Mouse (Mus musculus) neural tube, embryonic 15.5 days (tissue): ENCODE data around the gene Igtp. TPM values are rescaled to one million over a fixed set of nuclear protein-coding genes. Genes with fewer than 3 reads are reported as not detected.
"Not testable (repeated sequence)": the region's sequence is repeated elsewhere in the genome, so short reads cannot be mapped to it uniquely, and the experiment has no call there.

Experiments used
- ATAC-seq: fragments of 200-750 bp; cut with Nextera tagmentation; 2 replicates; pipeline ENCODE4 v1.8.0; 2017; ENCODE audit warnings: mild to moderate bottlenecking, moderate TSS enrichment, moderate library complexity; ENCODE audit not compliant: low FRiP score
- H3K27ac ChIP-seq: fragments of 300-500 bp; sonication (generic); replicated peaks from 2 replicates; pipeline ENCODE4 v1.5.1; 2015; ENCODE audit warnings: mild to moderate bottlenecking, inconsistent platforms
- H3K27me3 ChIP-seq: fragments of 300-500 bp; sonication (generic); replicated peaks from 2 replicates; pipeline ENCODE4 v1.6.1; 2015; ENCODE audit warnings: inconsistent platforms
- H3K36me3 ChIP-seq: fragments of 300-500 bp; sonication (generic); 2 replicates; pipeline ENCODE4 v1.6.1; 2015; ENCODE audit warnings: inconsistent platforms
- H3K4me1 ChIP-seq: fragments of 300-500 bp; sonication (generic); 2 replicates; pipeline ENCODE4 v1.6.1; 2015; ENCODE audit warnings: inconsistent platforms
- H3K4me2 ChIP-seq: fragments of 300-500 bp; sonication (generic); 2 replicates; pipeline ENCODE4 v1.6.1; 2015; ENCODE audit warnings: inconsistent platforms, mild to moderate bottlenecking, moderate library complexity
- H3K4me3 ChIP-seq: fragments of 300-500 bp; sonication (generic); replicated peaks from 2 replicates; pipeline ENCODE4 v1.5.1; 2015; ENCODE audit warnings: mild to moderate bottlenecking, inconsistent platforms
- H3K9ac ChIP-seq: fragments of 300-500 bp; sonication (generic); replicated peaks from 2 replicates; pipeline ENCODE4 v1.6.1; 2015; ENCODE audit warnings: mild to moderate bottlenecking, inconsistent platforms
- H3K9me3 ChIP-seq: fragments of 300-500 bp; sonication (generic); replicated peaks from 2 replicates; pipeline ENCODE4 v1.6.1; 2016; ENCODE audit warnings: inconsistent platforms
- WGBS: fragments of 180-500 bp; shearing (Covaris S2); methylation state at CpG from one replicate; pipeline ENCODE4 v1.1.7; 2015; ENCODE audit warnings: mixed read lengths; 5-methylcytosine and 5-hydroxymethylcytosine counted together
- polyA plus RNA-seq: library from polyadenylated mRNA; unstranded; fragments of >200 nt; fragmentation: Nextera tagmentation; extraction: Ambion mirVana; gene quantifications from 2 replicates; pipeline ENCODE4 v1.2.1, GENCODE M21; 2015

Igtp gene
- polyA plus RNA-seq, 1 experiment from 2014 or later: 2.4 TPM

- not testable (repeated sequence) for H3K9ac ChIP-seq, H3K4me1 ChIP-seq, H3K4me2 ChIP-seq, H3K27ac ChIP-seq, H3K4me3 ChIP-seq, H3K36me3 ChIP-seq, H3K27me3 ChIP-seq, ATAC-seq, H3K9me3 ChIP-seq
- WGBS: 88% methylated on average over 3 of the region's 3 CpGs
These were observed 35.2 kb downstream of the Igtp start for GRCm38 (mm10) chr11:58234551-58234950.

GRCm38 (mm10) chr11:58235152-58235551 is 35.8 kb downstream of the Igtp start:
- Histone ChIP-seq H3K9me3 (no peaks in the 10 kb centered on the region), H3K4me3 (no peak overlapping the region), H3K27ac (no peak overlapping the region), H3K9ac (no peak overlapping the region), H3K4me1 (peaks cover 7% of the 10 kb centered on the region; the same call in 1 of the 2 replicates), H3K4me2 (no peak overlapping the region), H3K27me3 (no peaks in the 10 kb centered on the region), H3K36me3 (no peaks in the 10 kb centered on the region)
- 14% methylated on average over 6 of the region's 6 CpGs for WGBS
- ATAC-seq: no peak

GRCm38 (mm10) chr11:58238840-58239791 is 39.8 kb downstream of the Igtp start:
- Histone ChIP-seq H3K4me1 (peaks cover 7% of the 10 kb centered on the region; the same call in 1 of the 2 replicates), H3K27ac (peak overlapping the region; percentile 51; the same call in 1 of the 2 replicates), H3K4me2 (peak overlapping the region; percentile 76), H3K9ac (peak overlapping the region; percentile 50), H3K9me3 (no peaks in the 10 kb centered on the region), H3K36me3 (no peaks in the 10 kb centered on the region), H3K27me3 (no peaks in the 10 kb centered on the region), H3K4me3 (peak overlapping the region; percentile 46)
- WGBS: 1% methylated on average over 37 of the region's 37 CpGs
- peak; percentile 93 for ATAC-seq

- Histone ChIP-seq H3K27me3 (no peaks in the 10 kb centered on the region), H3K9me3 (no peaks in the 10 kb centered on the region), H3K4me1 (peaks cover 4% of the 10 kb centered on the region; the same call in 1 of the 2 replicates), H3K36me3 (no peaks in the 10 kb centered on the region), H3K4me2 (no peak overlapping the region), H3K9ac (no peak overlapping the region), H3K27ac (no peak overlapping the region), H3K4me3 (no peak overlapping the region)
- WGBS: 36% methylated on average over 4 of the region's 4 CpGs
- ATAC-seq: no peak
These were observed 47.9 kb downstream of the Igtp start for GRCm38 (mm10) chr11:58247294-58247693.

GRCm38 (mm10) chr11:58249203-58249981 is 50.0 kb downstream of the Igtp start:
- Histone ChIP-seq H3K4me3 (no peak overlapping the region), H3K9me3 (no peaks in the 10 kb centered on the region), H3K9ac (no peak overlapping the region), H3K4me2 (no peak overlapping the region), H3K36me3 (no peaks in the 10 kb centered on the region), H3K4me1 (peaks cover 4% of the 10 kb centered on the region; the same call in 1 of the 2 replicates), H3K27me3 (no peaks in the 10 kb centered on the region), H3K27ac (no peak overlapping the region)
- ATAC-seq: no peak
- WGBS: 82% methylated on average over 7 of the region's 7 CpGs

- no peak for ATAC-seq
- H3K4me1 ChIP-seq: peaks cover 4% of the 10 kb centered on the region; the same call in 1 of the 2 replicates
- H3K4me2 ChIP-seq: no peak overlapping the region
- H3K36me3 ChIP-seq: no peaks in the 10 kb centered on the region
- no peaks in the 10 kb centered on the region for H3K9me3 ChIP-seq
- WGBS: 90% methylated on average over 5 of the region's 5 CpGs
- no peak overlapping the region for H3K4me3 ChIP-seq
- no peaks in the 10 kb centered on the region for H3K27me3 ChIP-seq
- no peak overlapping the region for H3K9ac ChIP-seq
- H3K27ac ChIP-seq: no peak overlapping the region
These were observed 51.2 kb downstream of the Igtp start for GRCm38 (mm10) chr11:58250550-58250949.

GRCm38 (mm10) chr11:58254411-58254810 is 55.1 kb downstream of the Igtp start:
- WGBS: 91% methylated on average over 3 of the region's 3 CpGs
- H3K36me3 ChIP-seq: no peaks in the 10 kb centered on the region
- no peak overlapping the region for H3K4me3 ChIP-seq
- ATAC-seq: no peak
- H3K27me3 ChIP-seq: no peaks in the 10 kb centered on the region
- no peak overlapping the region for H3K9ac ChIP-seq
- H3K27ac ChIP-seq: no peak overlapping the region
- H3K4me2 ChIP-seq: no peak overlapping the region
- H3K9me3 ChIP-seq: no peaks in the 10 kb centered on the region
- H3K4me1 ChIP-seq: no peaks in the 10 kb centered on the region

Other genes with a start within 250 kb of the Igtp start
- gene Larp1, start 190.5 kb upstream of the Igtp start, polyA plus RNA-seq: 19.9 and 20.5 TPM in 2 replicates
- gene Gm12248, start 106.4 kb upstream of the Igtp start, polyA plus RNA-seq: not detected in 2 replicates
- 99.6 and 105 TPM in 2 replicates for gene Cnot8, start 95.4 kb upstream of the Igtp start, polyA plus RNA-seq
- 12.2 and 18.5 TPM in 2 replicates for gene Gemin5, start 31.0 kb upstream of the Igtp start, polyA plus RNA-seq
- gene Mrpl22, start 27.9 kb upstream of the Igtp start, polyA plus RNA-seq: 99.2 and 107 TPM in 2 replicates
- gene Irgm2, start 62 bp downstream of the Igtp start, polyA plus RNA-seq: 1.3 and 3.4 TPM in 2 replicates
- gene 4930438A08Rik, start 75.2 kb downstream of the Igtp start, polyA plus RNA-seq: not detected in 2 replicates
- 31.5 and 33.3 TPM in 2 replicates for gene Zfp692, start 107.5 kb downstream of the Igtp start, polyA plus RNA-seq
- gene Zfp672, start 130.8 kb downstream of the Igtp start, polyA plus RNA-seq: 37.9 and 44.8 TPM in 2 replicates
- 47.1 and 47.7 TPM in 2 replicates for gene Sh3bp5l, start 131.2 kb downstream of the Igtp start, polyA plus RNA-seq
- 0.37 and 19.8 TPM in 2 replicates for gene Lypd8, start 179.5 kb downstream of the Igtp start, polyA plus RNA-seq
- gene 1810065E05Rik, start 221.6 kb downstream of the Igtp start, polyA plus RNA-seq: not detected in 2 replicates
- not detected in 2 replicates for gene Gm12253, start 233.0 kb downstream of the Igtp start, polyA plus RNA-seq